Mouse (Mus musculus): ENCODE results near the gene Myl4.

The Myl4 gene

GRCm38 (mm10) chr11:104638906-104639305 is 88.4 kb downstream of the Myl4 start:
- no peak for DNase-seq

GRCm38 (mm10) chr11:104639634-104640033 is 89.2 kb downstream of the Myl4 start:
- DNase-seq, result no peak

GRCm38 (mm10) chr11:104640894-104641293 is 90.4 kb downstream of the Myl4 start:
- DNase-seq, result no peak

- no peak for DNase-seq
Measured at GRCm38 (mm10) chr11:104643236-104643635, 92.8 kb downstream of the Myl4 start.
